Mouse (Mus musculus) myocyte (in vitro differentiated cells): ENCODE data around the gene Gng12. TPM values are rescaled to one million over a fixed set of nuclear protein-coding genes. Genes with fewer than 3 reads are reported as not detected.

Source experiments
- H3K27me3 ChIP-seq: one replicate; pipeline ENCODE4 v1.6.1; 2011; ENCODE audit not compliant: control insufficient read depth, insufficient read depth, insufficient read length
- H3K36me3 ChIP-seq: one replicate; pipeline ENCODE4 v1.6.1; 2011; ENCODE audit not compliant: control insufficient read depth, insufficient read depth
- H3K4me2 ChIP-seq: one replicate; pipeline ENCODE4 v1.6.1; 2011; ENCODE audit warnings: low read depth, control low read depth
- H3K4me3 ChIP-seq: one replicate; pipeline ENCODE4 v1.5.1; 2011; ENCODE audit warnings: mild to moderate bottlenecking, control low read depth, moderate library complexity
- H3K79me2 ChIP-seq: one replicate; pipeline ENCODE4 v1.6.1; 2011; ENCODE audit not compliant: control insufficient read depth, insufficient read depth
- H3ac ChIP-seq: one replicate; pipeline ENCODE4 v1.6.1; 2011; ENCODE audit not compliant: control insufficient read depth, insufficient read length
- CEBPB ChIP-seq: IDR thresholded peaks from 2 replicates; pipeline ENCODE4 v1.6.1; 2011; ENCODE audit warnings: mild to moderate bottlenecking, moderate library complexity; ENCODE audit not compliant: poor library complexity, insufficient read depth, severe bottlenecking
- E2F4 ChIP-seq: IDR thresholded peaks from one replicate; pipeline ENCODE4 v1.6.1; 2011; ENCODE audit warnings: mild to moderate bottlenecking, control low read depth, moderate library complexity; ENCODE audit not compliant: insufficient read depth
- MAX ChIP-seq: IDR thresholded peaks from one replicate; pipeline ENCODE4 v1.6.1; 2011; ENCODE audit warnings: low read depth, mild to moderate bottlenecking, control low read depth
- MYOD1 ChIP-seq, 3 experiments: IDR thresholded peaks; one replicate each; pipeline ENCODE4 v1.6.1; 2011; ENCODE audit warnings: control low read depth in 2 of 3, low read depth in 2 of 3, mild to moderate bottlenecking in 2 of 3, moderate library complexity in 1 of 3; ENCODE audit not compliant: insufficient read length in 2 of 3, control insufficient read depth in 1 of 3
- MYOG ChIP-seq, 3 experiments: IDR thresholded peaks; one replicate each; pipeline ENCODE4 v1.6.1; 2011; ENCODE audit warnings: control low read depth in 2 of 3, low read depth in 2 of 3, mild to moderate bottlenecking in 2 of 3; ENCODE audit not compliant: insufficient read length in 2 of 3, control insufficient read depth in 1 of 3, insufficient read depth in 1 of 3
- POLR2A ChIP-seq: IDR thresholded peaks from one replicate; pipeline ENCODE4 v1.6.1; 2011; ENCODE audit warnings: low read depth, mild to moderate bottlenecking, control low read depth, moderate library complexity; ENCODE audit not compliant: insufficient read length
- POLR2AphosphoS2 ChIP-seq: IDR thresholded peaks from one replicate; pipeline ENCODE4 v1.6.1; 2011; ENCODE audit warnings: low read depth, control low read depth; ENCODE audit not compliant: insufficient read length
- REST ChIP-seq: IDR thresholded peaks from one replicate; pipeline ENCODE4 v1.6.1; 2011; ENCODE audit warnings: mild to moderate bottlenecking, control low read depth, moderate library complexity; ENCODE audit not compliant: insufficient read depth, insufficient read length
- SRF ChIP-seq: IDR thresholded peaks from one replicate; pipeline ENCODE4 v1.6.1; 2011; ENCODE audit warnings: low read depth; ENCODE audit not compliant: control insufficient read depth, insufficient read length
- TCF12 ChIP-seq: IDR thresholded peaks from one replicate; pipeline ENCODE4 v1.6.1; 2011; ENCODE audit warnings: mild to moderate bottlenecking, control low read depth; ENCODE audit not compliant: poor library complexity, insufficient read depth, severe bottlenecking
- TCF3 ChIP-seq: IDR thresholded peaks from one replicate; pipeline ENCODE4 v1.6.1; 2011; ENCODE audit warnings: low read depth, control low read depth; ENCODE audit not compliant: insufficient read length
- USF1 ChIP-seq: IDR thresholded peaks from one replicate; pipeline ENCODE4 v1.6.1; 2011; ENCODE audit warnings: low read depth, mild to moderate bottlenecking, control low read depth, moderate library complexity
- polyA plus RNA-seq: library from polyadenylated mRNA; unstranded; fragments of >200 nt; fragmentation: generic; extraction: Trizol; gene quantifications from one replicate; pipeline ENCODE4 v1.2.1, GENCODE M21; 2012; ENCODE audit warnings: missing spikeins

Gene Gng12
- polyA plus RNA-seq, 1 experiment: 37.8 TPM

DNA sequence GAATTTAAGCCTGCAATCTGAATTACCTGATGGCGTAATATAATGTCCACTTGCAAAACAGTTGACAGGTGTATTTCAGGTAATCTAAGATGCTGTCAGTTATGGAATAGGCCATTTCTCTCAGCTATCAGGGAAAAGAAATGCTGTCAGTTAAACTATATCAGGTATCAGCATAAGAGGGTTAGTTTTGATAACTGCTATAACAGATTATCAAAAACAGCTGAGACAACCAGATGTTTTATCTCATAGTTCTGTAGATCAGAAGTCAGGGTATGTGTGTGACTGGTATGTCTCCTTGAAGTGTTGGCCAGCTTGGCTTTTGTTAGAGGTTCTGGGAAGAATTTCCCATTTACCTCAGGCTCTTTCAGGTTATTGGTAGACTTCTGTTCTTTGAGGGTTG lies 10.0 kb downstream of the Gng12 start:
- Histone ChIP-seq H3K36me3 (no peaks in the 10 kb centered on the region), H3K4me3 (no peak overlapping the region), H3K4me2 (no peak overlapping the region), H3K79me2 (peaks cover 13% of the 10 kb centered on the region), H3K27me3 (no peaks in the 10 kb centered on the region), H3ac (no peak overlapping the region)
- TF ChIP-seq TCF3 (no peak), CEBPB (no peak), E2F4 (no peak), SRF (no peak)

DNA sequence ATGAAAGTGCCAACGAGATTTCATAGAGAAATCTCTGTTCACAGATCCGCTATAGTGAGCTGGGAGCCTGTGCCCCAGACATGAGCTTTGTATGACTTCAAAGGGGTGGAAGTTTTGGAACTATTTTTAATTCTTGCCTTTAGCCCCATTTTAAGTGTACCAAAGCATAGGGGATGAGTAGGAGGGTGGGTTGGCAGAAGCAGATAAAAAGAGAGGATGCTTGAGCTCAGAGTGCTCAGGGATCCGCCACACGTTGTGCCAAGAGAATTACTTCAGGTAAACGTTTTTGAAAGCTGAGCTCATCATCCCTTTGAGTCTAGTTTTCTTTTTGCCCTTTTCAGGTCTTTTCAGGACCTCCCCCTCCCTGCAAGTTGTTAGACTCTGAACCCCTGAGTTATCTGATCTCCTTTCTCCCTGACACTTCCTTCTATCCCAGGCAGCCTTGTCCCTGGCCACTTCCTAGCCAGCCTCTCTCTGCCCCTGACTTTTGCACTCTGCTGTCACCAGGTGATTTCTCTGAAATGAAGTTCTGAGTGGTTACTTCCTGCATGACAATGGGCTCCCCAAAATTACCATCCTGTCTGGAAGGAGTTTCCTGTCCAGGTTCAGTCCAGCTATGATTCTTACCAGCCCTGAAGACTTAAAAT lies 12.3 kb downstream of the Gng12 start:
- no peak for TF ChIP-seq TCF3
- no peak for TF ChIP-seq POLR2A
- TF ChIP-seq TCF12: no peak
- TF ChIP-seq MYOD1 (IDR thresholded peaks at IDR 0.05; ENCODE audit: control insufficient read depth in 1 of 3, insufficient read length in 2 of 3, low read depth in 2 of 3): no peak
- TF ChIP-seq MAX: no peak
- TF ChIP-seq REST: no peak
- TF ChIP-seq CEBPB: no peak
- no peak overlapping the region for H3K4me2 ChIP-seq
- H3ac ChIP-seq: no peak overlapping the region
- H3K27me3 ChIP-seq: no peaks in the 10 kb centered on the region
- no peak overlapping the region for H3K4me3 ChIP-seq
- no peaks in the 10 kb centered on the region for H3K36me3 ChIP-seq
- H3K79me2 ChIP-seq: peaks cover 17% of the 10 kb centered on the region

DNA sequence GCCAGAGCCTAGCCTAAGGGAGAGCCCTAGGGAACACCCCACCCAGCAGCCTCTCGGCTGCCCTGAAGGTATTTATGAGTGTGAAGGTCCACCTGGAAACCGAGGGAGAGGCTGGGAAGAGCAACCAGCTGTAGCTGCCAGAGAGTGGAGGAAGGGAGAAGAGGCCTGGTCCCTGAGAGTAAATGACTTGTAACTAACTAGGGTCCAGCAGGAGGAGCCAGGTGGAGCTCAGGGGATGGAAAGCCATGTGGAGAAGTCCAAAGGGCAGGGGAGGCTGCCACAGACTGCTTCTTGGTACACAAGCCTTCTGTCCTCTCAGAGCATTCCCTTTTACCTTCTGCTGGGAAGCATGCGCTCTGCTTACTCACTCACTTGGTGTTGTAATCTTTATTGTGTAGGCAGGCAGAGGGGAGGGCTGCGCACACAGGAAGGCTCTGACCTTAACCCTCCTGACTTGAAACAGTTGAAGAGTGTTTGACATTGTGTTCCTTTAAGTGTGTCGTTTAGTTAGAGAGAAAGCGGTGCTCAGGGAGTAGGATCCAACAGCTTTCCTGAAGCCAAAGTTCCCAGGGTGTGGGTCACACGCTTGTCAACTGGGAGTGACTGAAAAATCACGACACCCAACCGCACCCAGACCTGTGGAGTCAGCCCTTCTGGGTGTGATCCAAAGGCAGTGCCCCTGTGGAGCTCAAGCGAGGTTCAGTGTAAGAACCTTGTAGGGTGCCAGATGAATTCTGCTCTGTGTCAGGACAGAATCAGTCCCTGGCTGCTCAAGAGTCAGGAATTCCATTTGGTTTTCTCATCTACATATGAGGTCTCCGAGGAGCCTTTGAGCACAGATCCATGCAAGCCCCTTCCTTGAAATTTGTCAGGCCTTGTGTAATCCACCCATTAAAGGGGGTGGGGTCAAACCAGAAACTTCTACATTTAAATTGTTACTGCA lies 14.6 kb downstream of the Gng12 start:
- Histone ChIP-seq H3ac (no peak overlapping the region), H3K27me3 (no peaks in the 10 kb centered on the region), H3K4me3 (no peak overlapping the region), H3K36me3 (no peaks in the 10 kb centered on the region), H3K4me2 (peak overlapping the region; percentile 36), H3K79me2 (peaks cover 11% of the 10 kb centered on the region)
- no peak for TF ChIP-seq REST
- no peak for TF ChIP-seq MYOD1 (IDR thresholded peaks at IDR 0.05; ENCODE audit: control insufficient read depth in 1 of 3, insufficient read length in 2 of 3, low read depth in 2 of 3)
- TF ChIP-seq MAX: no peak
- TF ChIP-seq CEBPB: no peak
- no peak for TF ChIP-seq TCF12
- TF ChIP-seq POLR2A: no peak
- TF ChIP-seq POLR2AphosphoS2: no peak
- no peak for TF ChIP-seq MYOG (IDR thresholded peaks at IDR 0.05; ENCODE audit: control insufficient read depth in 1 of 3, insufficient read depth in 1 of 3, insufficient read length in 2 of 3, low read depth in 2 of 3)
- no peak for TF ChIP-seq USF1
- TF ChIP-seq E2F4: no peak
- no peak for TF ChIP-seq TCF3
- TF ChIP-seq SRF: no peak

- Histone ChIP-seq H3K4me3 (no peak overlapping the region), H3K4me2 (no peak overlapping the region), H3K36me3 (no peaks in the 10 kb centered on the region), H3K79me2 (peaks cover 4% of the 10 kb centered on the region), H3ac (no peak overlapping the region), H3K27me3 (no peaks in the 10 kb centered on the region)
- TF ChIP-seq MAX (no peak), REST (no peak), TCF12 (no peak), USF1 (no peak), E2F4 (no peak), POLR2A (no peak), TCF3 (no peak), MYOD1 (IDR thresholded peaks at IDR 0.05; ENCODE audit: control insufficient read depth in 1 of 3, insufficient read length in 2 of 3, low read depth in 2 of 3) (no peak), POLR2AphosphoS2 (no peak), CEBPB (no peak)
These were observed 17.2 kb downstream of the Gng12 start for GRCm38 (mm10) chr6:66913355-66913754.

DNA sequence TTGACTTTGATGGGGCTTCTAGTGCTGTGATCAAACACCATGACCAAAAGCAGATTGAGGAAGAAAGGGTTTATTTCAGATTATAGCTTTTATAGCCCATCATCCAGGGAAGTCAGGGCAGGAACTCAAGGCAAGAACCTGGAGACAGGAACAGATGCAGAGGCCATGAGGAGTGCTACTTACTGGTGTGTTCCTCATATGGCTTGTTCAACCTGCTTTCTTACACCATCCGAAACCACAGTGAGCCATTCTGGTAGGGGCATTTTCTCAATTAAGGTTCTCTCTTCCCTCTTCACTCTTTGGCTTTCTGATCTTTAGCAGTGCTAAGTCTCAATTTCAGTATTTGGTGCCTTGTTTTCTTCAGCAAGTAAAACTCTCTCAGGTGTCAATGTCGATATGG lies 19.4 kb downstream of the Gng12 start:
- Histone ChIP-seq H3ac (no peak overlapping the region), H3K36me3 (no peaks in the 10 kb centered on the region), H3K4me2 (no peak overlapping the region), H3K4me3 (no peak overlapping the region), H3K27me3 (no peaks in the 10 kb centered on the region), H3K79me2 (peaks cover 4% of the 10 kb centered on the region)
- TF ChIP-seq MYOG (IDR thresholded peaks at IDR 0.05; ENCODE audit: control insufficient read depth in 1 of 3, insufficient read depth in 1 of 3, insufficient read length in 2 of 3, low read depth in 2 of 3) (no peak), POLR2AphosphoS2 (no peak), MAX (no peak), TCF3 (no peak), USF1 (no peak), SRF (no peak), MYOD1 (IDR thresholded peaks at IDR 0.05; ENCODE audit: control insufficient read depth in 1 of 3, insufficient read length in 2 of 3, low read depth in 2 of 3) (no peak), REST (no peak), E2F4 (no peak), CEBPB (no peak), POLR2A (no peak), TCF12 (no peak)
